Mouse (Mus musculus): ENCODE measurements around the gene Neb.
A peak's percentile ranks its signal among the peaks of the same experiment; 100 is the strongest.

Neb gene

DNA sequence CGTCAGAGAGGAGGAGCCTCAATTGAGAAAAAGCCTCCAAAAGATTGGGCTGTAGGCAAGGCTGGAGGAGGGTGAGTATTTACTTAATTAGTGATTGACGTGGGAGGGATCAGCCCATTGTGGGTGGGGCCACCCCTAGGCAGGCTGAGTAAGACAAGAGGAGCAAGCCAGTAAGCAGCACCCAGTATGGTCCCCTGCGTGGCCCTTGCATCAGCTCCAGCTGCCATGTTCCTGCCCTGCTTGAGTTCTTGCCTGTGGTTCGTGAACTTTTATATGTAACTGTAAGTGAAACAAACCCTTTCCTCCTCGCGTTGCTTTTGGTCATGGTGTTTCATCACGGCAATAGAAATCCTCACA, at the start of gene Neb:
TSS of gene Neb (minus strand) at position 27 of the 357 bp plus-strand sequence.
- no peak for DNase-seq (ENCODE audit: low read depth, low spot score)

DNA sequence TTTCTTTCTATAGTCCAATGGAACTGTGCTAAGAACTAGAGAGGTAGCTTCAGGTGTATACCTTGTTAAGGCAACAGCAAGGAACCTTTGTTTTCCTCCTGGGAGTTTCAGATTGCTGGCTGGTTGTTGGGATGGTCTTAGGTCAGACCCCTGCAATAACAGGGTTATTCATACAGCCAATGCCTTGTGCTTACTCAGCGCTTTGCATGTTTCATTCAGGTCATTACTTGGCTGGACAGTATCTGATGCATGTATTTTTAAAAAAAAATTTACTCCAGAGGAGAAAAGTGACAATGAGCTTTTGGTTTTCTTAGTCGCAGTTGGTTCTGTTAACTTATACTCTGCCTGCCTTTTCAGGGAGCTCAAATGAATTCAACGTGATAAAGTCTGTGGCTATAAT, 49.1 kb upstream of the Neb start:
- no peak for DNase-seq (ENCODE audit: low read depth, low spot score)

DNA sequence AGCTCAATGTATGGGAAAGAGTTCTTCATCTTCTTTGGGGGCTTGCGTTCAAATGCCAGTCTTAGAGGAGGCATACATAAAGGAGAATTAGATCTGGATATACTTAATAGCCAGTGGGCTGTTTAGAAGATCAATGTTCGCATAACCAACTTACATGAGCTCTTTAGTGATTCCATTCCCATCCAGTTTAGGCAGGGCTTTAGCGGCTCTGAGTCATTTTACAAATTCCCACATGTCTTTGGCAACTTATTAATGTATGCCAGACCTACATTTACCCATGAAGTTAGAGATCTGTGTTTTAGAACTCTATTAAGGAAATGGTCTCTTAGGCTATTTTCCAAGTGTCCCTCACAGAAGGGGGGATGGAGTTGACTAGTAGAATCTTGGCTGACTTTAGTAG, 47.8 kb upstream of the Neb start:
- no peak for DNase-seq (ENCODE audit: low read depth, low spot score)

- no peak for DNase-seq (ENCODE audit: low read depth, low spot score)
Measured at GRCm38 (mm10) chr2:52425523-52425795, 47.2 kb upstream of the Neb start.

- peak; percentile 93 for DNase-seq (ENCODE audit: low read depth, low spot score)
Measured at GRCm38 (mm10) chr2:52424747-52425522, 46.7 kb upstream of the Neb start, which contains the start of gene Arl5a. Gene Arl5a, minus strand, starts transcription at chr2:52424901.

DNA sequence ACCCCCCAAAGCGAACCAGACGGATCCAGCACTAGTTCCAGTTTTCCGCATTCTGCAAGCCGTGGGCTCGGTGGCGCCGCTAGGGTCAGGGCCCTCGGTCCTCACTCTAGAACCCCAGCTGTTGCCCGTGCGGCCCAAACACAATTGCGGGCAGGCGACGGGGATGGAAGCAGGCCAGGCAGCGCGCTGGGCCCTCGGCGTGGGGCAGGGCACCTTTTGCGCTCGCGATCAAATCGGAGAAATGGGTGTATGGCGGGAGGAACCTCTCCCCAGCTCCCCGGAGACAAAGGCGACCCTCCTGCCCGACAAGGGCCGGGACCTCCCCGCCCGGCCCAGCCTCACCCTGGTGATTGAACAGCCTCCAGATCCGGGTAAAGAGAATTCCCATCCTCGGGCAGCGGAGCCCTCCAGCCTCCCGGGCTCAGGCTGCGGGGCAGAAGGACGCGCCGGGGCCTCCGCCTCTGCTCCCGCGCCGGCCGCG, 46.0 kb upstream of the Neb start:
- DNase-seq (ENCODE audit: low read depth, low spot score): peak; percentile 25

DNA sequence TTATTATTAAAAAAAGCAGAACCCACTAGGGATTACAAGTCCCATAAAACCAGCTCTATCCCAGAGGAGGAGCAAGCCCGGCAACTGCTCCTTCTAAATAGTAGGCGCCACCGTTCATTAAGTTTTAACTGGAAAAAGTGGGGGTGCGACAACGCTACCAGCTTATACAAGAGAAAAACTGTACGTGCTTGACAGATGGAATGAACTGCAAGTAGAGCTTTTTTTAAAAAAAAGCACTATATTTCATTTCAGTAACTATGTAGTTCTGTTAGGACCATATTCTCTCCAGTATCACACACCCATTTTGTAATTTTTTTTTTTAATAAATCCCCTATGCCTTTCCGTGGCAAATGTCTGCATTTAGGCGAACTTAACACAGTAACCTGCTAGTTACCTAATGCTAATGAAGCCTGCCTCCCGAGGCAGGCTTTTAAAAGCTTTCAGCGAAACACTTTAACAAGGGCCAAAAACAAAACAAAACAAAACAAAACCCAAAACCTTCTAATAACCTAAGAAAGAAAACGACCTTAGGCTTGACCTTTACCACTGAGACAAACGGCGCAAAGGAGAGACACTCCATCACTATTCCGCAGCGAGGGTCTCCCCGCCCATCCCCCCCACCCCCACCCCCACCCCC, 45.5 kb upstream of the Neb start:
- no peak for DNase-seq (ENCODE audit: low read depth, low spot score)

GRCm38 (mm10) chr2:52422871-52423610, 44.8 kb upstream of the Neb start:
- no peak for DNase-seq (ENCODE audit: low read depth, low spot score)

DNA sequence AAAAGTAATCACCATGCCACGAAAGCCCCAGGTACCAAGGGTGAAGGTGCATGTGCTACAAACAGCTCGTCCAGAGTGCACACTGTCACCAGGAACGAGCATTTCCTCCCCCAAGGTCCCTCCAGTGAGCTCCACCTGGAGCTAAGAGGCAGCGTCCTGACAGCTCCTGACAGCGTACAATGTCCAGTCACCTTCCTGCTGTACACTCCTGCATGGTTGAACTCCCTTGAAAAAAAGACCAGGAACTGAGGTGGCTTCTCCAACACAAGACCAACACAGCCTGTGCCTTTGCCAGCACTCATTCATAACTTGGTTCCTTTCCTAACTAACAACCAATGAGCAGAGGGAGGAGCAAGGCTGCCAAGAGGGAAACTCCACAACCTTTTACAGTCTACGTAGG, 42.9 kb upstream of the Neb start:
- no peak for DNase-seq (ENCODE audit: low read depth, low spot score)

- DNase-seq (ENCODE audit: low read depth, low spot score): no peak
Measured at GRCm38 (mm10) chr2:52420001-52420710, 41.9 kb upstream of the Neb start.

- no peak for DNase-seq (ENCODE audit: low read depth, low spot score)
Measured at GRCm38 (mm10) chr2:52419295-52419694, 41.0 kb upstream of the Neb start.

- DNase-seq (ENCODE audit: low read depth, low spot score): no peak
Measured at GRCm38 (mm10) chr2:52412524-52413037, 34.3 kb upstream of the Neb start.

GRCm38 (mm10) chr2:52406480-52406879, 28.2 kb upstream of the Neb start:
- DNase-seq (ENCODE audit: low read depth, low spot score): no peak

DNA sequence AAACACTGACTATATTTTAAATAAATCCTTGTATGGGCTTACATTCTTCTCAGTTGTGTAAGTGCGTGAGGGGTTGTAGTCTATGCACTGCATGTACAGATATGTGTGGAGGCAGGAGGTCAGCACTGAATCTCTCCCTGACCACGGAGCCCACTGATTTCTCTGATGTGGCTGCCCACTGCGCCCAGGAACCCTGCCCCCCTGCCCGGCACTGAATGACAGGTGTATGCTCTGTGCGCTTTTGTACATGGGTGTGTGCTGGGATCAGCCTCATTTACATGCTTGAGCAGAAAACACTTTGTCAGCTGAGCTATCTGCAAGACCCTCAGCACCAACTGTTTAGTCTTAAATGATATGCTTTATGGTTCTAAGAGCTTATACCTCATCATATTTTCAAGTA, 27.0 kb upstream of the Neb start:
- no peak for DNase-seq (ENCODE audit: low read depth, low spot score)

DNA sequence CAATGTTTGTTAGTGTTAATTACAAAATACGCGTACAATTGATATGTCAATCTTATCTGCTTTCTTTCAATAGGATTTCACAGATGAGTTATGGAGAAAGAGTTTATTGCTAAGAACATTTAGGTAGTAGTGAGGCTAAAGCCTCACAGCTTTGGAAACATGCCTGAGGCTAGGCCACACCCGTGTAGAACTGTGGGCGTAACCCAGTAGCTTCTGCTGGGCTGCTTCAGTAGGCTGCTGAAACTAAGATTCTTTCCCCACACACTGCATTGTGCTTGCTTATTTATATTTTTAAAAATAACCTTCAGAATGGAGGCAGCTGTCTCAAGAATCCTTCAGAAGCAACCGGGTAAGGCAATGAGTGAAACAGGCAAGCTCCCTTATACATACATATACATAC, 16.3 kb upstream of the Neb start:
- no peak for DNase-seq (ENCODE audit: low read depth, low spot score)

GRCm38 (mm10) chr2:52390415-52390975, 12.2 kb upstream of the Neb start:
- DNase-seq (ENCODE audit: low read depth, low spot score): peak; percentile 81

DNA sequence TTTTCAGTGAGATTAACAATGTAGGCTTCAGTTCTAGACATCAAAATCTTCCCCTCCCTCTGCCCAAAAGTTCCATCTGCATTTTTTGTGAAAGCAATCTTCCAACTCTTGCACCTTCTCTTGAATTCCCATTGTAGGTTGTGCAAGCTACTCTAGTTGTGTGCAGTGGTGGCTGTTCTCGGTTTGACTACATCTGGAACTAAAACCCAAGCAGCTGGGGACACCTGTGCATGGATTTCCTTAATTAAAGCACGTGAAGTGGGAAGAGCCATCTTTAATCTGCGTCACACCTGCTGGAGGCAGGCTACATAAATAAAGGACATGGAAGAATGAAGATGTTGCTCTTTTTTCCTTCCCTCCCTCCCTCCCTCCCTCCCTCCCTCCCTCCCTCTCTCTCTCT, 11.7 kb upstream of the Neb start:
- no peak for DNase-seq (ENCODE audit: low read depth, low spot score)

GRCm38 (mm10) chr2:52386451-52386850, 8.2 kb upstream of the Neb start:
- DNase-seq (ENCODE audit: low read depth, low spot score): no peak

GRCm38 (mm10) chr2:52386037-52386436, 7.8 kb upstream of the Neb start:
- peak; percentile 29 for DNase-seq (ENCODE audit: low read depth, low spot score)

DNA sequence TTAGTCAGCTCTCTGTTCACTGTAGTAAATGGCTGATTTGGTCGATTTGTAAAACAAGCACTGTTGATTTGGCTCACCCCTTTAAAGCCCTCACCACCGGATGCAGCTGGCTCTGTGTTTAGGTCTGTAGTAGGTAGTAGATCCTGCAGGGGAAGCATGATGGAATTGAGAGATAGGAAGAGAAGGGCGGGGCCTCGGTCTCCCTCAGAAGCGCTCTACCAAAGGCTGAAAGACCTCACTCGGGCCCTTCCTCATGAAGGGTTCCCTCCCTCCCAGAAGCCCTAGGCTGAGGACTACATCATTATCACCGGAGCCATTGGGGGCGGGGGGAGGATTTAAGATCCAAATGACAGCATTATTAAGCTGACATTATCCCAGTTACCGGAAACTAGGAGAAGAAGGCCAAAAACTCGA, 581 bp upstream of the Neb start:
- DNase-seq (ENCODE audit: low read depth, low spot score): no peak

DNA sequence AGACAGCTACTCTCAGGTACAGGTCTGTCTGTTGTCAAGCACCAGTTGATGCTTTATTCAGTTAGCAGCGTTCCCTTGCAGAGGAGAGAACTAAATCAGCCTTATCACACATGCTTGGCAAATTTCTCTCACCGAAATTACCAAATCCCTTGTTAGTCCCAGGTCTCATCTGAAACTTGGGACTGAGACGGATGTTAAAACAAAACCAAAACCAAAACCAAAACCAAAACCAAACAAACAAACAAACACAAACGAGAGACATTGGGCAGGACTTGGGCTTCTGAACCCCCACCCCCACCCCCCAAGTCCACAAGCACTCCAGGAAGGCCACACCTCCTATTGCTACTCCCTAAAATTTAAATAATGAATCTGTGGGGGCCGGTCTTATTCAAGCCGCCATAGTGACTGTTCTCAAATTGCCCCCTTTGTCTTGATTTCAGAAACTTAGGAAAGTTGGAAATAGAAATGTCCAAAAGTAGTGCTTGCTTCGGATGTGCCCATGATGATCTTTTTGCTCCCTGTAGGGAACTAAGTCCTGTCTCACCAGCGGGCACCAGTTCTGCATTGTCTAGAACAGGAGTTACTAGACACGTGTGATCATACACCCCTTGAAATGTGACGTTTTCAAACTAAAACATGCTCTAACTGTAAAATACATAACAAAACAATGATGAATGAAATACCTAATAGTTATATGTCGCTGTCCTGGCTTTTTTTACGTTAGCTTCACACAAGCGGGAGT, 397 bp downstream of the Neb start:
- no peak for DNase-seq (ENCODE audit: low read depth, low spot score)
